Mouse (Mus musculus): Measurements from ENCODE around the gene Gse1.
A peak's percentile ranks its signal among the peaks of the same experiment; 100 is the strongest.
"Not testable (repeated sequence)": the region's sequence is repeated elsewhere in the genome, so short reads cannot be mapped to it uniquely, and the experiment has no call there.

Gene Gse1

GRCm38 (mm10) chr8:120347734-120348341 is 119.6 kb downstream of the Gse1 start:
- no peak for DNase-seq (ENCODE audit: low spot score)

- no peak for DNase-seq (ENCODE audit: low spot score)
These were observed 120.7 kb downstream of the Gse1 start for GRCm38 (mm10) chr8:120348922-120349321.

- DNase-seq (ENCODE audit: low spot score), result no peak
These were observed 123.2 kb downstream of the Gse1 start for GRCm38 (mm10) chr8:120351332-120352071.

GRCm38 (mm10) chr8:120352096-120352495 is 123.8 kb downstream of the Gse1 start:
- DNase-seq (ENCODE audit: low spot score), result no peak

GRCm38 (mm10) chr8:120356067-120356466 is 127.8 kb downstream of the Gse1 start:
- no peak for DNase-seq (ENCODE audit: low spot score)

- DNase-seq (ENCODE audit: low spot score), result no peak
These were observed 129.2 kb downstream of the Gse1 start for GRCm38 (mm10) chr8:120357504-120357903.

- DNase-seq (ENCODE audit: low spot score), result no peak
These were observed 133.0 kb downstream of the Gse1 start for GRCm38 (mm10) chr8:120361301-120361700.

GRCm38 (mm10) chr8:120363552-120364071 is 135.4 kb downstream of the Gse1 start:
- peak; percentile 56 for DNase-seq (ENCODE audit: low spot score)

GRCm38 (mm10) chr8:120364093-120364725 is 136.0 kb downstream of the Gse1 start:
- no peak for DNase-seq (ENCODE audit: low spot score)

- no peak for DNase-seq (ENCODE audit: low spot score)
These were observed 138.6 kb downstream of the Gse1 start for GRCm38 (mm10) chr8:120366840-120367239.

- not testable (repeated sequence) for DNase-seq (ENCODE audit: low spot score)
These were observed 139.9 kb downstream of the Gse1 start for GRCm38 (mm10) chr8:120368191-120368590.

- peak; percentile 77 for DNase-seq (ENCODE audit: low spot score)
These were observed 140.8 kb downstream of the Gse1 start for GRCm38 (mm10) chr8:120368814-120369649.

- no peak for DNase-seq (ENCODE audit: low spot score)
These were observed 141.7 kb downstream of the Gse1 start for GRCm38 (mm10) chr8:120369956-120370355.

GRCm38 (mm10) chr8:120370461-120370860 is 142.2 kb downstream of the Gse1 start:
- DNase-seq (ENCODE audit: low spot score), result no peak

GRCm38 (mm10) chr8:120371146-120371545 is 142.9 kb downstream of the Gse1 start:
- DNase-seq (ENCODE audit: low spot score), result no peak

- DNase-seq (ENCODE audit: low spot score), result no peak
These were observed 143.6 kb downstream of the Gse1 start for GRCm38 (mm10) chr8:120371725-120372457.

- DNase-seq (ENCODE audit: low spot score), result no peak
These were observed 144.4 kb downstream of the Gse1 start for GRCm38 (mm10) chr8:120372684-120373083.

GRCm38 (mm10) chr8:120373621-120374020 is 145.4 kb downstream of the Gse1 start:
- DNase-seq (ENCODE audit: low spot score), result no peak

- no peak for DNase-seq (ENCODE audit: low spot score)
These were observed 145.8 kb downstream of the Gse1 start for GRCm38 (mm10) chr8:120374070-120374469.

GRCm38 (mm10) chr8:120374514-120374913 is 146.3 kb downstream of the Gse1 start:
- peak; percentile 86 for DNase-seq (ENCODE audit: low spot score)

GRCm38 (mm10) chr8:120375170-120375569 is 146.9 kb downstream of the Gse1 start:
- peak; percentile 80 for DNase-seq (ENCODE audit: low spot score)
